Mouse (Mus musculus): ENCODE measurements around the gene Gm10065.
A peak's percentile ranks its signal among the peaks of the same experiment; 100 is the strongest.
"Not testable (repeated sequence)": the region's sequence is repeated elsewhere in the genome, so short reads cannot be mapped to it uniquely, and the experiment has no call there.

Gene Gm10065

GRCm38 (mm10) chr13:21478759-21479670 is at the start of gene Gm10065, which contains the start of gene Zkscan4:
Gene Gm10065 (minus strand): TSS chr13:21479441.
Gene Zkscan4 (plus strand): TSS chr13:21478907.
- DNase-seq (ENCODE audit: low read depth) = peak; percentile 30

GRCm38 (mm10) chr13:21506221-21506649 is 27.0 kb upstream of the Gm10065 start:
- DNase-seq (ENCODE audit: low read depth) = peak; percentile 73

- DNase-seq (ENCODE audit: low read depth) = no peak
Observed at GRCm38 (mm10) chr13:21502296-21502695, 23.1 kb upstream of the Gm10065 start.

GRCm38 (mm10) chr13:21501182-21501581 is 21.9 kb upstream of the Gm10065 start, which contains the start of gene Gm11273:
Gene Gm11273 (minus strand): TSS chr13:21501418.
- not testable (repeated sequence) for DNase-seq (ENCODE audit: low read depth)

GRCm38 (mm10) chr13:21495080-21495479 is 15.8 kb upstream of the Gm10065 start, which contains the start of gene AK157302:
Gene AK157302 (plus strand): TSS chr13:21495223.
- DNase-seq (ENCODE audit: low read depth) = no peak

- DNase-seq (ENCODE audit: low read depth) = peak; percentile 8
Observed at GRCm38 (mm10) chr13:21492847-21493246, 13.6 kb upstream of the Gm10065 start.

GRCm38 (mm10) chr13:21486881-21487280 is 7.6 kb upstream of the Gm10065 start:
- no peak for DNase-seq (ENCODE audit: low read depth)

- no peak for DNase-seq (ENCODE audit: low read depth)
Observed at GRCm38 (mm10) chr13:21472427-21472826, 6.8 kb downstream of the Gm10065 start.

- DNase-seq (ENCODE audit: low read depth) = no peak
Observed at GRCm38 (mm10) chr13:21469097-21469496, 10.1 kb downstream of the Gm10065 start.

GRCm38 (mm10) chr13:21468061-21469019 is 10.9 kb downstream of the Gm10065 start, which contains the start of gene Nkapl:
Gene Nkapl (minus strand): TSS chr13:21468509.
- peak; percentile 55 for DNase-seq (ENCODE audit: low read depth)

GRCm38 (mm10) chr13:21467336-21467735 is 11.9 kb downstream of the Gm10065 start:
- no peak for DNase-seq (ENCODE audit: low read depth)

GRCm38 (mm10) chr13:21462516-21462915 is 16.7 kb downstream of the Gm10065 start:
- DNase-seq (ENCODE audit: low read depth) = not testable (repeated sequence)

GRCm38 (mm10) chr13:21456347-21456746 is 22.9 kb downstream of the Gm10065 start:
- DNase-seq (ENCODE audit: low read depth) = no peak

- DNase-seq (ENCODE audit: low read depth) = no peak
Observed at GRCm38 (mm10) chr13:21454133-21454532, 25.1 kb downstream of the Gm10065 start.

- DNase-seq (ENCODE audit: low read depth) = peak; percentile 78
Observed at GRCm38 (mm10) chr13:21453449-21453848, 25.8 kb downstream of the Gm10065 start, which contains the start of gene Zscan26. Gene Zscan26 (minus strand): TSS chr13:21453730.

GRCm38 (mm10) chr13:21453042-21453441 is 26.2 kb downstream of the Gm10065 start:
- no peak for DNase-seq (ENCODE audit: low read depth)

GRCm38 (mm10) chr13:21447856-21448614 is 31.2 kb downstream of the Gm10065 start:
- DNase-seq (ENCODE audit: low read depth) = no peak

GRCm38 (mm10) chr13:21446796-21447195 is 32.4 kb downstream of the Gm10065 start:
- no peak for DNase-seq (ENCODE audit: low read depth)

- no peak for DNase-seq (ENCODE audit: low read depth)
Observed at GRCm38 (mm10) chr13:21441207-21441572, 38.1 kb downstream of the Gm10065 start.

GRCm38 (mm10) chr13:21440503-21441206 is 38.6 kb downstream of the Gm10065 start, which contains the start of gene Pgbd1:
Gene Pgbd1 (minus strand): TSS chr13:21441058.
- DNase-seq (ENCODE audit: low read depth) = peak; percentile 29

Measured in fibroblast of lung, adult 2 months (primary cell).